Mouse (Mus musculus): ENCODE measurements at regions not wholly inside any gene's neighbourhood (a gene's known extent, or its start where the extent isn't known, plus 50 kb on each side); places are given as distances from the start of the nearest gene placed in this dataset.

DNA sequence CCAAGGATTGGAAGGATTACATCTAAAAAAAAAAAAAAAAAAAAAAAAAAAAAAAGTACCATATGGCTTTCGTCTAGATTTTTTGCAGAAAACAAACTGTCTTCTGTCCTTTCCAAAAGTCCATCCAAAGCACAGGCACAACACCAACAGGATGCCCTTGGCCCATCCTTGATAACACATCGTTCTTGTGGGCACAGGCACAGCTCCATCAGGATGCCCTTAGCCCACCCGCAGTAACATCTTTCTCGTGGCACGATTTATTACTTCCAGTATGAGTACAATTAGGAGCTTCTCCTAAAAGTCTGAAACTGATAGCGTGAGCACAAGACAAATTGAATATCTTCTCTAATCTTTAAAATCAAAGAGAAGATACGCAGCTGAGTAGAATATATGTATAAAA is 124.4 kb upstream of the Krtap11-1 start:
- Histone ChIP-seq H3K27ac (ENCODE audit: control insufficient read depth, insufficient read depth, low read depth, low read length) (no peak overlapping the region), H3K4me1 (ENCODE audit: control insufficient read depth, insufficient read depth, low read length) (peaks cover 4% of the 10 kb centered on the region; the same call in 1 of the 2 replicates), H3K27me3 (ENCODE audit: control insufficient read depth, insufficient read depth, low read length) (no peaks in the 10 kb centered on the region), H3K4me3 (ENCODE audit: control insufficient read depth, low read depth, low read length) (no peak overlapping the region), H3K36me3 (ENCODE audit: control insufficient read depth, insufficient read depth, low read length) (no peaks in the 10 kb centered on the region)
- TF ChIP-seq CTCF (IDR thresholded peaks at IDR 0.05; ENCODE audit: control insufficient read depth, insufficient read depth, insufficient replicate concordance, low read depth, low read length), result no peak
- no peak for TF ChIP-seq POLR2A (IDR thresholded peaks at IDR 0.05; ENCODE audit: control insufficient read depth, low read depth, low read length)

DNA sequence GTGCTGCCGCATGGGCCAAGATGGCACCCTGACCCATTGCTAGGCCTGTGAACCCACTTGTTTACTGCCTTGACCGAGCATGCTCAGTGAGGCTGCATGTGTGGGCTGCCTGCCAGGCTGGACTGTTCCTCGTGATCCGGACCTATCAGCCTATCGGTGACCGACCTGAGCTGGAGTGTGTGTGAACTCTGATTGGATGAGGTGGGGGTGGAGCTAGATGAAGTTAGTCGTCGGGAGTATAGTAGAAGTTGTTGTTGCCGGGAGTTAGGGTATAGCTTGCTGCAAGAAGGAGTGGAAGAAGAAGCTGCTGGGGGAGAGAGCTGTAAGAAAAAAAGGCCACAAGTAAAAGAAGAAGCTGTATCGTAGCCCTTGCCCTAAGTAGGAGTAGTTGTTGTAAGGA is 122.3 kb upstream of the Krtap11-1 start:
- no peaks in the 10 kb centered on the region for H3K27me3 ChIP-seq (ENCODE audit: control insufficient read depth, insufficient read depth, low read length)
- H3K36me3 ChIP-seq (ENCODE audit: control insufficient read depth, insufficient read depth, low read length), result no peaks in the 10 kb centered on the region
- H3K27ac ChIP-seq (ENCODE audit: control insufficient read depth, insufficient read depth, low read depth, low read length), result no peak overlapping the region
- TF ChIP-seq CTCF (IDR thresholded peaks at IDR 0.05; ENCODE audit: control insufficient read depth, insufficient read depth, insufficient replicate concordance, low read depth, low read length), result no peak
- TF ChIP-seq POLR2A (IDR thresholded peaks at IDR 0.05; ENCODE audit: control insufficient read depth, low read depth, low read length), result no peak
- H3K4me1 ChIP-seq (ENCODE audit: control insufficient read depth, insufficient read depth, low read length), result peaks cover 4% of the 10 kb centered on the region; the same call in 1 of the 2 replicates
- H3K4me3 ChIP-seq (ENCODE audit: control insufficient read depth, low read depth, low read length), result no peak overlapping the region

DNA sequence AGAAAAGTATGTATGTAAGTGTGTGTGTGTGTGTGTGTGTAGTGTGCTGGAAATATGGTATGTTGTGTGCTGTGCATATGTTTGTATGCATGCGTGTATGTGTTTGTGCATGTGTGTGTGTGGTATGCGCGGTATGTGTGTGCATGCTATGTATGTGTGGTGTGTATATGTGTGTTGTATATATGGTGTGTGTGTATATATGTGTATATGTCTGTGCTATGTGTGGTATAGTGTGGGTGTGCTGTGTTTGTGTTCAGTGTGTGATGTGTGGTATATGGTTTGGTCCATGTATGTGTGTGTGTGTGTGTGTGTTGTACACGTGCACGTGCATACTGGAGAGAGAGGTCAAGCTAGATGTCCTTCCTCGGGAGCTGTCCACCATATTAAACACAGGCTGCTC is 108.5 kb upstream of the Krtap11-1 start:
- Histone ChIP-seq H3K4me3 (ENCODE audit: control insufficient read depth, low read depth, low read length) (no peak overlapping the region), H3K4me1 (ENCODE audit: control insufficient read depth, insufficient read depth, low read length) (no peaks in the 10 kb centered on the region), H3K27me3 (ENCODE audit: control insufficient read depth, insufficient read depth, low read length) (no peaks in the 10 kb centered on the region), H3K36me3 (ENCODE audit: control insufficient read depth, insufficient read depth, low read length) (no peaks in the 10 kb centered on the region), H3K27ac (ENCODE audit: control insufficient read depth, insufficient read depth, low read depth, low read length) (no peak overlapping the region)
- TF ChIP-seq POLR2A (IDR thresholded peaks at IDR 0.05; ENCODE audit: control insufficient read depth, low read depth, low read length), result no peak
- TF ChIP-seq CTCF (IDR thresholded peaks at IDR 0.05; ENCODE audit: control insufficient read depth, insufficient read depth, insufficient replicate concordance, low read depth, low read length), result no peak

DNA sequence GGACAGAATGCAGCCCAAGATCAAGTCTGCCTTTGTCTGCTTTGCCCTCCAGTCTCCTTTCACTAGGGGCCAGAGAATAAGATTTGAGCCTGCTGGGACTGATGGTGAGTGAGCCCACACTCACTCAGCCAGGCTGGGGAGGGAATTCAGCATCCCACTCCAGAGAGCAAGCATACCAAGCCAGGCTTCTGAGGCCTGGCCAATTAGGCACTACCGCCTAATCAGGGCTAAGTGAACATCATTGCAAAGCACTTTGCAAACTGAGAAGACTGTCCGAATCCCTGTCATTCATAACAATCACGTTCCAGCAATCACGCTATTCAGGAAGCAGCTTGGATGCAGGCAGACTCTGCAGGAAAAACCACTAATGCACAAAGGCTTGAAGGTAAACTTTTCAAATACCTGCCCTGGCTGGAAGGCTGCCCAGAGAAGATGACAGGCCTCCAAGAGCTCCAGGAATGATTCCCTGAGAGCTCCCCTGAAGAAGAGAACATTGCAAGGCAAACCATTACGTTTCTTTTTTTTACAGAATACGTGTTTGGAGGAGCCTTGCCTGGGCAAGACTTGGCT is 107.5 kb upstream of the Krtap11-1 start:
- no peaks in the 10 kb centered on the region for H3K27me3 ChIP-seq (ENCODE audit: control insufficient read depth, insufficient read depth, low read length)
- TF ChIP-seq CTCF (IDR thresholded peaks at IDR 0.05; ENCODE audit: control insufficient read depth, insufficient read depth, insufficient replicate concordance, low read depth, low read length), result no peak
- no peak for TF ChIP-seq POLR2A (IDR thresholded peaks at IDR 0.05; ENCODE audit: control insufficient read depth, low read depth, low read length)
- H3K4me3 ChIP-seq (ENCODE audit: control insufficient read depth, low read depth, low read length), result no peak overlapping the region
- H3K27ac ChIP-seq (ENCODE audit: control insufficient read depth, insufficient read depth, low read depth, low read length), result no peak overlapping the region
- H3K36me3 ChIP-seq (ENCODE audit: control insufficient read depth, insufficient read depth, low read length), result no peaks in the 10 kb centered on the region
- H3K4me1 ChIP-seq (ENCODE audit: control insufficient read depth, insufficient read depth, low read length), result no peaks in the 10 kb centered on the region

DNA sequence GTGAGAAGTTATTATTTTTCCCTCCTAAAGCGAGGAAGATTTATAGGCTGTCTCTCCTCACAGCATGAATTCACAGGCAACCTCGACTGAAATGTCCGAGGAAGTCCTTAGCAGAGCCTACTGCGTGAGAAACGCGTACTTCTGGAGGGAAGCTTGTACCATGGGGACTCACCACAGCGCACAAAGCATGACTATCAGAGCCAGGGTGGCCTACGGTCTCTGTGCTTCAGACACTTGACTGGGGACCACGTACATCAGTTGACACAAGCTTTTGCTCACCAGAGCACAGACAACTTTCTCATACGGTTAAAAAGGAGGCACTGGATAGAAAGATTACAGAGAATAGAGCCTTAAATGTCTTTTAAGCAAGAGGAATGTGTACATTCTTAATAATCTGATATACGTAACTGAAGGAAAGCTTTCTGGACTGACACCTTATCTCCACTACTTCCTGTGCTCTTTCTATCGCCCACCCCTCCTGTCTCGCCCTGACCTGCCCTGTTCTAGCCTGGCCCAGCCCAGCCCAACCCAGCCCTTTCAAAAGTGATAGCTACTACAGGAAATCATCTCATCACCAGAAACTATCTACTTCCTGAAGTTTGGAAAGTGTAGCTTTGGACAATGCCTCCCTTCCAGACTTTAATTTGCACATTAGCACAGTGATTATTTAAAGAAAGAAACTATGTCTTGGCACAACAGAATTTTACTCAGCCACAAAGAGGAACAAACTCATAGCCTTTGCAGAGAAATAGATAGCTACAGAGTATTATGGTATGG is 104.2 kb upstream of the Krtap11-1 start:
- TF ChIP-seq CTCF (IDR thresholded peaks at IDR 0.05; ENCODE audit: control insufficient read depth, insufficient read depth, insufficient replicate concordance, low read depth, low read length), result no peak
- TF ChIP-seq POLR2A (IDR thresholded peaks at IDR 0.05; ENCODE audit: control insufficient read depth, low read depth, low read length), result no peak
- no peaks in the 10 kb centered on the region for H3K36me3 ChIP-seq (ENCODE audit: control insufficient read depth, insufficient read depth, low read length)
- no peaks in the 10 kb centered on the region for H3K27me3 ChIP-seq (ENCODE audit: control insufficient read depth, insufficient read depth, low read length)
- no peak overlapping the region for H3K4me3 ChIP-seq (ENCODE audit: control insufficient read depth, low read depth, low read length)
- H3K4me1 ChIP-seq (ENCODE audit: control insufficient read depth, insufficient read depth, low read length), result no peaks in the 10 kb centered on the region
- no peak overlapping the region for H3K27ac ChIP-seq (ENCODE audit: control insufficient read depth, insufficient read depth, low read depth, low read length)

DNA sequence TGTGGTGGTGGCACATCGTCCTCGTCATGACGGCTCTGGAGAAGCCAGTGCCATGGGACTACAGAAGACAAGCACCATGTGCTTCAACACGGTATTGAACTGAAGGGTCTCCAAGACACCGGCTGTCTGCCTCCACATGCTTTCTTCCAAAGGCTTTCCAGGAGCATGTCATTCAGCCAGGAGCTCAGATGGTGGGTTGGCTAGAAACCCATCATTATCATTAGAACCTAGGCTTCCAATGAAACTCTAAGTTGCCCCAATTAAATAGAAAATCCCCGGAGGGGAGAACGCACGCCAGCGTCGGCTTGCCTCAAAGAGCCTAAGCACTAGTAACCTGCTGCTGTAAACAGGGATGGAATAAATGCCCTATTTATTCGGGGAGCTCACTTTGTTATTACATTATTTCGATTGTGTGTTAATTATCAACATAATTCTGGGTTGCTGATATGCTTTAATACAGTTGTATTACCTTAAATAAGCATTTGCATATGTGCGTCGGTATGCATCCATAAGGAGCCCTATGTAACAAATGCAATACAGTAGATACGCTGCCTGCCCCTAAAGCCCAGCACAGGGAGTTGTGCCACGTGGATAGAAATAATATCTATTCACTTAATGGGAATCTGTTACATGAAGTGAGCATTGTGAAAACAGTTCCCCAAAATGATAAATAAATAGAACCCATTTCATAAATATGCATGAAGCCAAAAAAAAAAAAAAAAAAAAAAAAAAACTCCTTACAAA is 103.3 kb upstream of the Krtap11-1 start:
- no peaks in the 10 kb centered on the region for H3K36me3 ChIP-seq (ENCODE audit: control insufficient read depth, insufficient read depth, low read length)
- no peaks in the 10 kb centered on the region for H3K27me3 ChIP-seq (ENCODE audit: control insufficient read depth, insufficient read depth, low read length)
- H3K4me3 ChIP-seq (ENCODE audit: control insufficient read depth, low read depth, low read length), result no peak overlapping the region
- H3K4me1 ChIP-seq (ENCODE audit: control insufficient read depth, insufficient read depth, low read length), result no peaks in the 10 kb centered on the region
- H3K27ac ChIP-seq (ENCODE audit: control insufficient read depth, insufficient read depth, low read depth, low read length), result no peak overlapping the region
- TF ChIP-seq CTCF (IDR thresholded peaks at IDR 0.05; ENCODE audit: control insufficient read depth, insufficient read depth, insufficient replicate concordance, low read depth, low read length) (no peak), POLR2A (IDR thresholded peaks at IDR 0.05; ENCODE audit: control insufficient read depth, low read depth, low read length) (no peak)

DNA sequence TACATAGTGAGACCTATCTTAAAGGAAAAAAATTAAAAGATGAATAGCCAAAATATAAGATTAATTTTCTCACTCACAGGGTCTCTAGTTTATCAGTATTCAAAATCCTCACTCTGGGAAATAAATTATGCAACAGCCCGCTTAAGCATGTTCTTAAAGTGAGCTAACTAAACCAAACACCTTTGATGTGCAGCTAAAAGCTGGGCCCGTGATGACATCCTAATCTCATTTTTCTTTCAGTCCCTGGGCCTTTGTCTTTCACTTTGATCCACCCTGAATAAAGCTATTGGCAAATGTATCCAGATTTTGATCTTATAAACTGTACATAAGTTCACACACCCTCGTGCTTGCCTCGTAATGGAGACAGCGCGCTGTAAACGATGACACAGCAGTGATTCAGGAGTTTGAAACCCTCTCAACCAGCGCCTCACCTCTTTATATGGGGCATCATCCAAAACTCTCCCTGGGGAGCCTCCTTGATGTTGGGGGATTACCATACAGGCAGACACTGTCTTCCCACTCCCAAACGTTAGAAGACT is 100.3 kb upstream of the Krtap11-1 start:
- TF ChIP-seq CTCF (IDR thresholded peaks at IDR 0.05; ENCODE audit: control insufficient read depth, insufficient read depth, insufficient replicate concordance, low read depth, low read length) (no peak), POLR2A (IDR thresholded peaks at IDR 0.05; ENCODE audit: control insufficient read depth, low read depth, low read length) (no peak)
- H3K4me3 ChIP-seq (ENCODE audit: control insufficient read depth, low read depth, low read length), result no peak overlapping the region
- H3K4me1 ChIP-seq (ENCODE audit: control insufficient read depth, insufficient read depth, low read length), result no peaks in the 10 kb centered on the region
- H3K27ac ChIP-seq (ENCODE audit: control insufficient read depth, insufficient read depth, low read depth, low read length), result no peak overlapping the region
- H3K36me3 ChIP-seq (ENCODE audit: control insufficient read depth, insufficient read depth, low read length), result no peaks in the 10 kb centered on the region
- H3K27me3 ChIP-seq (ENCODE audit: control insufficient read depth, insufficient read depth, low read length), result no peaks in the 10 kb centered on the region

Data from testis, adult 2 months (tissue).